Mouse (Mus musculus): ENCODE results near the gene Nat8f6. TPM values are rescaled to one million over a fixed set of nuclear protein-coding genes. Genes with fewer than 3 reads are reported as not detected.
A peak's percentile ranks its signal among the peaks of the same experiment; 100 is the strongest.
"Not testable (repeated sequence)": the region's sequence is repeated elsewhere in the genome, so short reads cannot be mapped to it uniquely, and the experiment has no call there.

Gene Nat8f6
- polyA plus RNA-seq, 1 experiment, result not detected

DNA sequence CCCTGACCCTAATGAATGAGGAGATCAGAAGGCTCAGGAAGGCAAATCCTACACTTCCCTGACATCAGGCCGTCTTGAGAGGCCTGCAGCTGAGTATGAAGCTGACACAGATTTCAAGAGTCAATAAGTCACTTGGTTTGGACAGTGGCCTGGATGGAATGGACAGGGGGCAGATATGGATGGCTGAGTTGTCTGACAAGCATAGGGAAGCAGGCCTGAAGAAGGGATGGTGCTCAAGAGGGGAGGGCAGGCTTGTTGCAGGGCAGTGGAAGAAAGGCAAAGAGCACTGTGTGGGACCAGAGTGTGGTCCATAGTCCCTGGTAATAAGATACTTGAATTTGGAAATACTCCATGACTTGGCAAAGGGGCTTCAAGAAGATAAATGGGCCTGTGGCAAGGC lies 8.7 kb upstream of the Nat8f6 start:
- H3K4me1 ChIP-seq (ENCODE audit: control insufficient read depth, insufficient read depth, low read length), result no peaks in the 10 kb centered on the region
- TF ChIP-seq POLR2A (IDR thresholded peaks at IDR 0.05; ENCODE audit: insufficient read depth, low read length) (no peak), EP300 (IDR thresholded peaks at IDR 0.05; ENCODE audit: insufficient read depth, low read depth, low read length) (no peak), CTCF (IDR thresholded peaks at IDR 0.05; ENCODE audit: low read depth, low read length) (no peak)
- H3K27ac ChIP-seq (ENCODE audit: insufficient read depth, low read length), result no peak overlapping the region
- no peak overlapping the region for H3K9ac ChIP-seq (ENCODE audit: low read depth, poor library complexity, severe bottlenecking)
- H3K4me3 ChIP-seq (ENCODE audit: low read depth, low read length), result no peak overlapping the region
- no peaks in the 10 kb centered on the region for H3K36me3 ChIP-seq (ENCODE audit: control insufficient read depth, insufficient read depth, low read length, poor library complexity, severe bottlenecking)
- H3K27me3 ChIP-seq (ENCODE audit: control insufficient read depth, insufficient read depth, low read length, poor library complexity, severe bottlenecking), result no peaks in the 10 kb centered on the region
- no peaks in the 10 kb centered on the region for H3K9me3 ChIP-seq (replicated peaks; ENCODE audit: control insufficient read depth, insufficient read depth, low read length, poor library complexity, severe bottlenecking)

DNA sequence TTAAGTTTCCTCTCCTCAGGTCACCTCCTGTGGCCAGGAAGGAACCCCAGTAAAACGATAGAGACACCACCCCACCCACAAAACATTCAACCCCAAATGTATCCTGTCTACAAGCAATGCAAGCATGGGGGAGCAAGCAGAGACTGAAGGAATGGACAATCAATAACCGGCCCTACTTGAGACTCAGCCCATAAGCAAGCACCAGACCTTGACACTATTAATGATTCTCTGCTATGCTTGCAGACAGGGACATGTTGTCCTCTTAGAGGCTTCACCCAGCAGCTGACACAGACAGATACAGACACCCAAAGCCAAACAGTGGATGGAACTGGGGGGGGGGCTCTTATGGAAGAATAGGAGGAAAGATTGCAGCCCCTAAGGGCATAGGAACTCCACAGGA lies 5.1 kb upstream of the Nat8f6 start:
- no peaks in the 10 kb centered on the region for H3K36me3 ChIP-seq (ENCODE audit: control insufficient read depth, insufficient read depth, low read length, poor library complexity, severe bottlenecking)

DNA sequence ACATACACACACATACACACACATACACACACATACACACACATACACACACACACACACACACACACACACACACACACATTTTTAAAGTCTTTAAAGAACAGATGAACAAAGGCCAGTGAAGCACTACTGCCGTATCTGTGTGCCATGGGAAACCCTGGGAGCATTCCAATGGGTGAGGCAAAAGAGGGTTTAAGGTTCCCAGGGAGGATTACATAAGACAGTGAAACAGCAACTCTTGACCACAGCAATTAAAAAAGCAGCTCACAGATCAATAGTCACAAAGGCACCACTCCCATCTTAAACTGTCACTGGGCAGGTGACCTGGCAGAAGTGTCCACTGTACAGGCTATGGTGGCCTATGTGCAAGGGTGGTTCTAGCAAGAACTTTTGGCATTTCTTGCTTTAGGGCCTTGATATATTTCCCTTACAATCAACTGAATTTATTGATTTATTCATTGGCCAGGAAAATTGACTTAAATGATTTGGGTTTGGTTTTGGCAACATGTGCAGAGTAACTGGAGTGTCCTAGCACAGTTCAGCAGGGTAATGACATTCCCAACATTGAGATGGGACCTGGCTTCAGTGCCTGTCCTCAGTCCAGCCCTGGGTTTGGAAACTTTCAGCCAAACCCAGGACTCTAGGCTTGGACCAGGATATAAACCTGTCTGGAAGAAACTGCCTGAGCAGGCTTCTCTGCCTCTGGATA lies 2.8 kb upstream of the Nat8f6 start:
- no peak overlapping the region for H3K4me3 ChIP-seq (ENCODE audit: low read depth, low read length)
- H3K4me1 ChIP-seq (ENCODE audit: control insufficient read depth, insufficient read depth, low read length), result no peaks in the 10 kb centered on the region
- peaks cover 7% of the 10 kb centered on the region; the same call in 1 of the 2 replicates for H3K9me3 ChIP-seq (replicated peaks; ENCODE audit: control insufficient read depth, insufficient read depth, low read length, poor library complexity, severe bottlenecking)
- H3K36me3 ChIP-seq (ENCODE audit: control insufficient read depth, insufficient read depth, low read length, poor library complexity, severe bottlenecking), result no peaks in the 10 kb centered on the region
- H3K27me3 ChIP-seq (ENCODE audit: control insufficient read depth, insufficient read depth, low read length, poor library complexity, severe bottlenecking), result no peaks in the 10 kb centered on the region
- TF ChIP-seq POLR2A (IDR thresholded peaks at IDR 0.05; ENCODE audit: insufficient read depth, low read length) (no peak), CTCF (IDR thresholded peaks at IDR 0.05; ENCODE audit: low read depth, low read length) (no peak), EP300 (IDR thresholded peaks at IDR 0.05; ENCODE audit: insufficient read depth, low read depth, low read length) (no peak)
- no peak overlapping the region for H3K9ac ChIP-seq (ENCODE audit: low read depth, poor library complexity, severe bottlenecking)
- H3K27ac ChIP-seq (ENCODE audit: insufficient read depth, low read length), result no peak overlapping the region

More for the DNA sequence above, 5.1 kb upstream of the Nat8f6 start:
- no peaks in the 10 kb centered on the region for H3K9me3 ChIP-seq (replicated peaks; ENCODE audit: control insufficient read depth, insufficient read depth, low read length, poor library complexity, severe bottlenecking)
- no peak overlapping the region for H3K27ac ChIP-seq (ENCODE audit: insufficient read depth, low read length)
- H3K9ac ChIP-seq (ENCODE audit: low read depth, poor library complexity, severe bottlenecking), result no peak overlapping the region
- TF ChIP-seq CTCF (IDR thresholded peaks at IDR 0.05; ENCODE audit: low read depth, low read length), result no peak
- no peak for TF ChIP-seq EP300 (IDR thresholded peaks at IDR 0.05; ENCODE audit: insufficient read depth, low read depth, low read length)
- no peak for TF ChIP-seq POLR2A (IDR thresholded peaks at IDR 0.05; ENCODE audit: insufficient read depth, low read length)
- no peaks in the 10 kb centered on the region for H3K27me3 ChIP-seq (ENCODE audit: control insufficient read depth, insufficient read depth, low read length, poor library complexity, severe bottlenecking)
- no peaks in the 10 kb centered on the region for H3K4me1 ChIP-seq (ENCODE audit: control insufficient read depth, insufficient read depth, low read length)
- H3K4me3 ChIP-seq (ENCODE audit: low read depth, low read length), result no peak overlapping the region

DNA sequence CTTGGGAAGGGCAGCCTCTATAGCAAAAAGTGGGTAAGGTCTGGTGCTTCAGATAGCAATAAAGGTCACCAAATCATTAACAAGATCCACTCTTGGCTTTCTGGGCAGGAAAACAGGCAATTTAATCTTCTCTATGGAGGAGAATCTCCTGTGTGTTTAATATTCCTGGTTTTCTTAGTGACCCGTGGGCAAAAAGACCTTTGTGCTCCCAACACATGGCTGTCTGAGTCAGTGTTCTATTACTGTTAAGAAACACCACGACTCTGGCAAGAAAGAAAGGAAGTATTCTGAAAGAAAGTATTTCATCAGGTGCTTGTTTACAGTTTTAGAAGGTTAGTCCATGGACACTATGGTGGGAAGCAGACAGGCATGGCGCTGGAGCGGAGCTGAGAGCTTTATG lies 1.5 kb upstream of the Nat8f6 start:
- Histone ChIP-seq H3K9me3 (replicated peaks; ENCODE audit: control insufficient read depth, insufficient read depth, low read length, poor library complexity, severe bottlenecking) (peaks cover 12% of the 10 kb centered on the region; the same call in 1 of the 2 replicates), H3K9ac (ENCODE audit: low read depth, poor library complexity, severe bottlenecking) (no peak overlapping the region), H3K27ac (ENCODE audit: insufficient read depth, low read length) (no peak overlapping the region), H3K4me1 (ENCODE audit: control insufficient read depth, insufficient read depth, low read length) (no peaks in the 10 kb centered on the region), H3K36me3 (ENCODE audit: control insufficient read depth, insufficient read depth, low read length, poor library complexity, severe bottlenecking) (no peaks in the 10 kb centered on the region), H3K27me3 (ENCODE audit: control insufficient read depth, insufficient read depth, low read length, poor library complexity, severe bottlenecking) (no peaks in the 10 kb centered on the region), H3K4me3 (ENCODE audit: low read depth, low read length) (no peak overlapping the region)
- TF ChIP-seq EP300 (IDR thresholded peaks at IDR 0.05; ENCODE audit: insufficient read depth, low read depth, low read length) (no peak), CTCF (IDR thresholded peaks at IDR 0.05; ENCODE audit: low read depth, low read length) (no peak), POLR2A (IDR thresholded peaks at IDR 0.05; ENCODE audit: insufficient read depth, low read length) (no peak)

DNA sequence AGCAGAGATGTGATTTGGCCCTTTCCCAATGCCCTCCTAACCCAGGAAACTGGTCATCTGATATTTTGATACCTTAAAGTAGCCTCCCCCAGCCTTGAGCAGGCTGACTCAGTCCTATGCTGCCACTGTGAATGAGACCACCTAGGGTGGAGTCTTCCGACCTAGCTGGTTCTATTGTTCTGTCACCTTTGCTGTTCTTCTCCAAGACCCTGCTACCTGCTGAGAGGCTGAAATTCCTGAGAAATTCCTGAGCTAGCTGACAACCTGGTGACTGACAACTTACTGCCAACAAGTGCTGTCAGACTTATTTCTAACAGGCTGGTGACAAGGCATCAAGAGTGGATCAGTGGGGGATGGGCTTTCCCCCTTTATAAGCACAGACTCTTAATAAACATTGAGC lies 2.4 kb downstream of the Nat8f6 start:
- Histone ChIP-seq H3K27ac (ENCODE audit: insufficient read depth, low read length) (peak overlapping the region; percentile 15; the same call in 1 of the 2 replicates), H3K4me1 (ENCODE audit: control insufficient read depth, insufficient read depth, low read length) (no peaks in the 10 kb centered on the region), H3K9ac (ENCODE audit: low read depth, poor library complexity, severe bottlenecking) (no peak overlapping the region), H3K36me3 (ENCODE audit: control insufficient read depth, insufficient read depth, low read length, poor library complexity, severe bottlenecking) (no peaks in the 10 kb centered on the region), H3K27me3 (ENCODE audit: control insufficient read depth, insufficient read depth, low read length, poor library complexity, severe bottlenecking) (no peaks in the 10 kb centered on the region), H3K4me3 (ENCODE audit: low read depth, low read length) (no peak overlapping the region), H3K9me3 (replicated peaks; ENCODE audit: control insufficient read depth, insufficient read depth, low read length, poor library complexity, severe bottlenecking) (peaks cover 12% of the 10 kb centered on the region; the same call in 1 of the 2 replicates)
- TF ChIP-seq CTCF (IDR thresholded peaks at IDR 0.05; ENCODE audit: low read depth, low read length), result no peak
- no peak for TF ChIP-seq POLR2A (IDR thresholded peaks at IDR 0.05; ENCODE audit: insufficient read depth, low read length)
- TF ChIP-seq EP300 (IDR thresholded peaks at IDR 0.05; ENCODE audit: insufficient read depth, low read depth, low read length), result no peak

DNA sequence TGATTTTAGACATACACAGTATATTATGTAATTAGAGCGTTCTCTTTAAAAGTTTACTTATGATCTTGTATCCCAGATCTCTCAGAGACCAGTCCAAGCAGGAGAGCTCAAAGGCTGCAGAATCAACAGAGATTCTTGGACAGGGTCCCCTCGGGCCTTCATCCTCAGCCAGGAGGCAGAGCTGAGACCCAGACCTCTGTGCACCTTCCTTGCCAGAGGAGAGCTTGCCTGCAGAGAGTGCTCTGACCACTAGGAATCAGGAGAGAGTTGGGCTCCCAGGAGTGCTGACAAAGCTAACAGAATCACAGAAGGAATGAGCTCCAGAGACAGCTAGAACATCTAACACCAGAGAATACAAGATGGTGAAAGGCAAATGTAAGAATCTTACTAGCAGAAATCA lies 7.4 kb downstream of the Nat8f6 start:
- TF ChIP-seq CTCF (IDR thresholded peaks at IDR 0.05; ENCODE audit: low read depth, low read length) (no peak), EP300 (IDR thresholded peaks at IDR 0.05; ENCODE audit: insufficient read depth, low read depth, low read length) (no peak), POLR2A (IDR thresholded peaks at IDR 0.05; ENCODE audit: insufficient read depth, low read length) (no peak)
- Histone ChIP-seq H3K27me3 (ENCODE audit: control insufficient read depth, insufficient read depth, low read length, poor library complexity, severe bottlenecking) (no peaks in the 10 kb centered on the region), H3K9me3 (replicated peaks; ENCODE audit: control insufficient read depth, insufficient read depth, low read length, poor library complexity, severe bottlenecking) (0 out of 2 replicates have a peak, but pooled peaks cover 4% of the 10 kb centered on the region), H3K36me3 (ENCODE audit: control insufficient read depth, insufficient read depth, low read length, poor library complexity, severe bottlenecking) (no peaks in the 10 kb centered on the region), H3K4me1 (ENCODE audit: control insufficient read depth, insufficient read depth, low read length) (no peaks in the 10 kb centered on the region), H3K4me3 (ENCODE audit: low read depth, low read length) (no peak overlapping the region), H3K27ac (ENCODE audit: insufficient read depth, low read length) (no peak overlapping the region), H3K9ac (ENCODE audit: low read depth, poor library complexity, severe bottlenecking) (no peak overlapping the region)

DNA sequence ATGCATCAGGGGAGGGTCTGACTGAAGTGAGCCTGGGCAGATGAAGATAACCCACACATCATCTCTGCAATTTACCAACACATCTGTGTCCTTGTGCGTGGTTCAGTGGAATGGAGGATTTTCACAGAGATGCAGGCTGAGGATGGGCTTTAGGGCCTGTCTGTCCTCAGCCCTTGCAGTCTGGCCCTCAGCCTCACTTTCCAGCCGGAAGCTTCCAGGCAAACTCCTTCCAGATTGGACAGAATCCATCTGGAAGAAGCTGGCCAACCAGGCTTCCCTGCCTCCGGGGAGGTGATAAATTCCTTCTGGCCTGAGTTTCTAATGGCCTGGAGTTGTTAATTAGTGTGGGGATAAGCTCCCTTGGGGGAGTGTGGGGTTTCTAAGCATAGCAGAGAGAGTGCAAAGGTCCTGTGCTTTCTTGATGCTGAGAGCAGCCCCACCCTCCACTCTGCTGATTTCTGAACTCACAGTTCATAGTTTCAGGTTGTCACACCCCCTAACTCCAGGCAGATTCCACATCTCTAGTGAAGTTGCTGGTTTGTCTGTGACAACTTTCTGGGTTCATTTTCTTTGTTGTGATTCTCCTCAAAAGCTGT lies 9.7 kb downstream of the Nat8f6 start:
- H3K9me3 ChIP-seq (replicated peaks; ENCODE audit: control insufficient read depth, insufficient read depth, low read length, poor library complexity, severe bottlenecking); H3K36me3 ChIP-seq (ENCODE audit: control insufficient read depth, insufficient read depth, low read length, poor library complexity, severe bottlenecking); H3K27me3 ChIP-seq (ENCODE audit: control insufficient read depth, insufficient read depth, low read length, poor library complexity, severe bottlenecking); H3K27ac ChIP-seq (ENCODE audit: insufficient read depth, low read length); H3K4me1 ChIP-seq (ENCODE audit: control insufficient read depth, insufficient read depth, low read length); H3K9ac ChIP-seq (ENCODE audit: low read depth, poor library complexity, severe bottlenecking); H3K4me3 ChIP-seq (ENCODE audit: low read depth, low read length): not testable (repeated sequence)

DNA sequence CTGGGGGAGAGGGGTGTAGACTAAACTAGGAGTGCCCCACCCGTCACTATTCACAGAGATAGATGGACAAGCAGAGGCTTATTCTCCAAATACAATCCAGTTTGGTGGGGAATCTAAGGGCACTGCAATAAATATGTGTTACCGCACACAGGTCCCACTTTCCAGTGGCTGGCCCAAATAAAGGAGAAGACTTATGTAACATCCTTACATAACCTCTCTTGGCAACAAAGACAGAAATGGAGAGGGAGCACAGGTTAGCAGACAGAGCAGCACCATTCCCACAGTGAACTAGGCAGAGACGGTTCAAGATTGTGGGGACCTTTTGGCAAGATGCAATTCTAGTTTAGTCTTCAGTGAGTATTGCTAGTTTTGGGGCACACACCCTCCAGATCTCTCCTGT lies 10.2 kb downstream of the Nat8f6 start:
- H3K36me3 ChIP-seq (ENCODE audit: control insufficient read depth, insufficient read depth, low read length, poor library complexity, severe bottlenecking); H3K4me1 ChIP-seq (ENCODE audit: control insufficient read depth, insufficient read depth, low read length); H3K9ac ChIP-seq (ENCODE audit: low read depth, poor library complexity, severe bottlenecking); H3K27ac ChIP-seq (ENCODE audit: insufficient read depth, low read length); H3K9me3 ChIP-seq (replicated peaks; ENCODE audit: control insufficient read depth, insufficient read depth, low read length, poor library complexity, severe bottlenecking); H3K4me3 ChIP-seq (ENCODE audit: low read depth, low read length); H3K27me3 ChIP-seq (ENCODE audit: control insufficient read depth, insufficient read depth, low read length, poor library complexity, severe bottlenecking): not testable (repeated sequence)

Measured in ES-Bruce4 (cell line).